Mouse (Mus musculus): ENCODE results near the gene Sema5b.
"Not testable (repeated sequence)": the region's sequence is repeated elsewhere in the genome, so short reads cannot be mapped to it uniquely, and the experiment has no call there.

Sema5b gene

GRCm38 (mm10) chr16:35555596-35556482 lies 14.9 kb downstream of the Sema5b start:
- no peak for DNase-seq

GRCm38 (mm10) chr16:35557038-35557437 lies 16.1 kb downstream of the Sema5b start:
- no peak for DNase-seq

GRCm38 (mm10) chr16:35561541-35561940 lies 20.6 kb downstream of the Sema5b start:
- DNase-seq, result no peak

- DNase-seq, result no peak
Measured at GRCm38 (mm10) chr16:35564246-35564905, 23.4 kb downstream of the Sema5b start.

- not testable (repeated sequence) for DNase-seq
Measured at GRCm38 (mm10) chr16:35565601-35566000, 24.7 kb downstream of the Sema5b start.

- no peak for DNase-seq
Measured at GRCm38 (mm10) chr16:35568225-35568880, 27.4 kb downstream of the Sema5b start.

- DNase-seq, result no peak
Measured at GRCm38 (mm10) chr16:35569347-35569746, 28.4 kb downstream of the Sema5b start.

- DNase-seq, result no peak
Measured at GRCm38 (mm10) chr16:35569758-35570157, 28.8 kb downstream of the Sema5b start.

- no peak for DNase-seq
Measured at GRCm38 (mm10) chr16:35570627-35571026, 29.7 kb downstream of the Sema5b start.

GRCm38 (mm10) chr16:35573586-35573985 lies 32.6 kb downstream of the Sema5b start:
- no peak for DNase-seq

GRCm38 (mm10) chr16:35577181-35577941 lies 36.4 kb downstream of the Sema5b start:
- no peak for DNase-seq

GRCm38 (mm10) chr16:35581299-35581698 lies 40.4 kb downstream of the Sema5b start:
- DNase-seq, result no peak

GRCm38 (mm10) chr16:35583551-35584080 lies 42.7 kb downstream of the Sema5b start:
- DNase-seq, result no peak

GRCm38 (mm10) chr16:35585126-35585694 lies 44.3 kb downstream of the Sema5b start:
- no peak for DNase-seq

- DNase-seq, result no peak
Measured at GRCm38 (mm10) chr16:35587046-35587779, 46.3 kb downstream of the Sema5b start.

- DNase-seq, result no peak
Measured at GRCm38 (mm10) chr16:35587866-35588465, 47.0 kb downstream of the Sema5b start.

GRCm38 (mm10) chr16:35588731-35589151 lies 47.8 kb downstream of the Sema5b start:
- no peak for DNase-seq

GRCm38 (mm10) chr16:35591756-35592155 lies 50.8 kb downstream of the Sema5b start:
- no peak for DNase-seq

- DNase-seq, result no peak
Measured at GRCm38 (mm10) chr16:35592274-35593065, 51.5 kb downstream of the Sema5b start.

GRCm38 (mm10) chr16:35593474-35593873 lies 52.5 kb downstream of the Sema5b start:
- no peak for DNase-seq
